Mouse (Mus musculus) monocyte, adult 59 days (primary cell): ENCODE results near the gene Pygl. TPM values are rescaled to one million over a fixed set of nuclear protein-coding genes. Genes with fewer than 3 reads are reported as not detected.

Source experiments
- total RNA-seq, 2 experiments: library from RNA; stranded (reverse); gene quantifications; one replicate each; pipeline ENCODE4 v1.2.4; 2023

Gene Pygl
- 100 to 1,000 TPM; 174 to 200 TPM for total RNA-seq

GRCm38 (mm10) chr12:70231294-70231693 lies at the start of gene Pygl:
Gene Pygl (minus strand): TSS chr12:70231488.

GRCm38 (mm10) chr12:70153842-70154241 lies 77.4 kb downstream of the Pygl start, which contains the start of gene Abhd12b:
Gene Abhd12b (plus strand): TSS chr12:70154142.

Other genes starting within 250 kb of the Pygl start
- 10 to 100 TPM; 42.8 to 45.1 TPM for gene Sav1, start 244.5 kb downstream of the Pygl start, total RNA-seq
- 100 to 1,000 TPM; 169 to 171 TPM for gene Nin, start 117.8 kb downstream of the Pygl start, total RNA-seq
- gene Abhd12b, start 77.3 kb downstream of the Pygl start, total RNA-seq = not detected
- gene Trim9, start 116.1 kb upstream of the Pygl start, total RNA-seq = not detected
- gene Tmx1, start 221.6 kb upstream of the Pygl start, total RNA-seq = 10 to 100 TPM; 33.8 to 35.6 TPM